Mouse (Mus musculus) T-helper 17 cell (primary cell): Measurements from ENCODE around the gene Mmp15.

Experiments
- in situ Hi-C, 2 experiments: fragments of 300-600 bp; cut with MboI, MseI; formaldehyde crosslinking; loops; 1 replicate in 1 of 2; 2 replicates in 1 of 2; pipeline ENCODE4 v1.15.1; 2025; ENCODE audit warnings: high pct_unique_total_duplicates in 2 of 2

Mmp15 gene

DNA sequence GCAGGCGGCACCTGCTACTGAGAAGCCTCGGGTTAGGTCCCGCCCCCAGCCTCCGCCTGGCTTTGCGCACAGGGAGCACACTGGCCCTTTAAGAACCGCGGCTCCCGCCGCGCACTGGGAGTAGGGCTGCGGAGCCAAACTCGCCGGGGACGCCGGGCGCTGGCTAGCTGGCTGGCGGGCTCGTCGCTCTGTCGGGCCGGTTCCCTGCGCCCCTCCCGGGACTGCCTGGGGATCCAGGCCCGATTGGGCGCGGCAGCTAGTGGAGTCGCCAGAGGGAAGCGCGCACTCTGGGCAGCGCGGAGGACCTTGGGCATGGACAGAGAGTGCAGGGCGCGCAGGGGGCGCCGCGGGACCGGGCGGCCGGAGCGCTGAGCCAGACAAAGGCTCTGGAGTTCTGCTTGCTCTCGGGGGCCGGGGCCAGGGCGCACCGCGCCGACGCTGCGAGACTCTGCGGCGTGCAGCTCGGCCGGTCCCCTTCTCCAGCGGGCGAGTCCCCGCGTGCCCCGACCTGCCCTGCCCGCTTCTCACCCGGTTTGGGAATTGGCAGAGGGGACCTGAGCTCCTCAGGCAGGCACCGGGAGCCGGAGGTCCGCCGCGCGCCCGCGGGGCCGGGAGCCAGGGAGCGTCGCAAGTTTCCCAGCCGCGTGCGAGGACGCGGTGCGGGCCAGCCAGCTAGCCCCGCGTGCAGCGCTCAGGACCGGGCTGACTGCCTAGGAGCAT is at the start of gene Mmp15:
Mmp15 (plus strand) TSS at position 118 of the 720 bp plus-strand sequence.
- in situ Hi-C loops = loop anchor here in 1 of 2 experiments (5.0 kb wide), 1 partner anchor 70 kb away; no protein-coding TSS in a partner anchor

DNA sequence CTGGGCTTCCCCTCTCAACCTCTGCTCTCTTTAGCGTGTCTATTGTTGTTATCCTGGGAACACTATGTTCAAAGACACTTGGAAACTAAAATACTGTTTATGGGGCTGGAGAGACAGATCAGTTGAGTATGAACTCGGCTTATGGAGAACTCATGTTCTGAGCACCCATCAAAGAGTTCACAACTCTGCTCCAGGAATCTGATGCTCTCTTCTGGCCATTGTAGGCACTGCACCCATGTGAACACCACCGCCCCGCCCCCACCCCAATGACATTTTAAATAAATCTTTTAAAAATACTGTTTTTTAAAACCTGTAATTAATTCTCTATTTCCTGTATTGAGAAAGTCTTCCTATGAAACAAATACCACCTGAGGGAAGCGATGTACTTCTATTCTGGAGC is 49.7 kb upstream of the Mmp15 start:
- in situ Hi-C loops = no loop called here

DNA sequence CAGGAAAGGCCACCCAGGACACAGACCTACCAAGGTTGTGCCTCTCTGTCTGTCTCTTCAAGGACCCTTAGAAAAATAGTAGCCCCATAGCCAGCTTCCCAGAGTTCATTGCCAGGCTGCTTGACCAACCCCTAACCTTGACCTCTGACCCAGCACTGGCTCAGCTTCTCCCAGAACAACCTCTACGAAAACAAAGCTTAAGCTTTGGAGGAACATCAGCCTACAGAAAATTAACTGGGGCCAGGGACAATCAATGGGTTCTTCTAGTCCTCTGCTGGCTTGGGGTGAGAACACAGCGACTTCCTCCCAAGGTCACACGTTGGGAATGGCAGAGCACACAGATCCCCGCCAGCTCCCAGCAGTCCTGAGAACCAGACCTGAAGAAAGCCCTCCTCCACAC is 46.5 kb upstream of the Mmp15 start:
- in situ Hi-C loops = no loop called here

DNA sequence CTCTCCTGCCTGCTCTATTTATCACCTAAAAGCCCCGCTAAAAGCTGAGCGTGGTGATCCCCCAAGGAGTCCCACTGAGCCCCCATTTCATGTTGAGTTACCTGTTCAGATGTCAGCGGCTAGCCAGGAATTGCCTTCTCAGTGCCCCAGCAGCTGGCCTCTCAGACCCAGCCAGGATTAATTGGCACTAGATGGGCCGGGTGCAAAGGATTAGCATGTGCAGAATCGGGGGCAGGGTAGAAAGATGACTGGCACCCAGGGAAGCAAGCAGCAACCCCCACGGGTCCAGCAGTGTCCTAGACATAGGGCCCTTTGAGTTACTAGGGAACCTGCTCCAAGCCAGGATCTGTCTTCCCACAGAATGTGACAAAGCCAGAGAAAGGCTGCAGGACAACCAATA is 45.6 kb upstream of the Mmp15 start, which contains the start of gene Cngb1:
Cngb1 (minus strand) TSS at position 155 of the 400 bp plus-strand sequence.
- in situ Hi-C loops = no loop called here

DNA sequence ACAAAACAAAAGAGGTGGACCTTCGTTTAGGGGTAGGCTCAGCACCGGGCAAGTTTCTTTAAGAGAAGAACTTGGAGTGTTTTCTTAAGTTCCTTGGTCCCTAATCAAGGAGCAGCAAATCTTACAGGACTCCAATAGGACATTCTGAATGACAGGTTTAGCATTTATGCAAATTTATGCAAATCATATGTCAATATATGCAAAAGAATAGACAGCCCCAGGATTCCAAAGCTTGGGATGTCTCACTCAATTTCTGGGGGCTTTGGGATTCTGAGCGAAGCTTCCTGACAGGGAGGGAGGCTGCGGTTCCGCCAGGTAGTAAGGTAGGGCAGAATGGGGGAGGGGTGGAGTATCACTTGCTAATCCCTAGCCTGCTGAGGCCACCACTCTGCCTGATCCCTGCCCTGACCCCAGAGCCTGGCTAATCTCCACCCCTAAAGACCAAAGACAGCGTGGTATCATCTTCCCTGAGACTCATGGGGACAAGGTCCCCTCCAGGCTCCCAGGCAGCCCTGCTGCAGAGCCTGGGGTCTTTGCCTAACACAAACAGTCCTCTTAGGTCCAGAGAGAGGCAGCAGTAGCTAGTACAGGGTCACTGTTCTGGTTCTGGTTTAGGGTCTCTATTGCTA is 41.6 kb upstream of the Mmp15 start, which contains the start of gene Tepp:
Tepp (plus strand) TSS at position 225 of the 629 bp plus-strand sequence.
- in situ Hi-C loops = loop anchor here in 1 of 2 experiments (5.0 kb wide), 1 partner anchor 58 kb away; no protein-coding TSS in a partner anchor

DNA sequence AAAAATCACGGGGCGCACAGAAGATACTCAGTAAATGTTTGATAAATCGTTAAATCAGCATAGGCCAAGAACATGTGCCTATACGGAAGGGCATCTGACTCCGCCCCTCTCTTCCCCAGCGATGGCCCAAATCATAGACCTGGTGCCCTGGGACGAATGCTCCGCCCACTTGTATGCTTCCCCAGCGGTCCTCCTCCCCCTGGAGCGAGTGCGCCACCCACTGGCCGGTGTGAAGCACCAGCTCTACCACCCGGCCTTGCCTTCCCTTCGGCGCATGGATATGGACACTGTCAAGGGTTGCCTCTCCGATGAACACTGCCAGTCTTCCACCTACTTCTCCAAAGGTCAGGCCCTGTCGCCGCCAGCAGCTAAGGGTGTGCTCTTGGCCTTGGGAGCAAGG is 39.2 kb upstream of the Mmp15 start:
- in situ Hi-C loops = loop anchor here in 1 of 2 experiments (5.0 kb wide), 1 partner anchor 61 kb away; no protein-coding TSS in a partner anchor

DNA sequence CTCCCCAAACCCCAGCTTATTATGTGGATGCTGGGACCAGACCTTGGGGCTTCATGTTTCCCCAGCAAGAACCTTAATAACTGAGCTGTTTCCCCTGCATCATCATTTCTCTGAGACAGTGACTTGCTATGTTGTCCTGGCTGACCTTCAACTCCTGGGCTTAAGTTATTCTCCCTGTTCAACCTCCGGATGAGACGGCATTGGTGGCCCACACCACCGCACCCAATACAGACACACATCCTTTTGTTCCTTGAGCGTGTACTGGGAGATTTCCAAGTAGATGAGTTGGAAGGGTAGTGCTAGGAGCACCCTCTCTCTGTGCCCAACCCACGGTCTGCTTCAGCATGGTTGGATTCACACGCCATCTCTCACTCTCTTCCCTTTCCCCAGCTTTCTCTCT is 38.2 kb upstream of the Mmp15 start:
- in situ Hi-C loops = loop anchor here in 1 of 2 experiments (5.0 kb wide), 1 partner anchor 62 kb away; no protein-coding TSS in a partner anchor

DNA sequence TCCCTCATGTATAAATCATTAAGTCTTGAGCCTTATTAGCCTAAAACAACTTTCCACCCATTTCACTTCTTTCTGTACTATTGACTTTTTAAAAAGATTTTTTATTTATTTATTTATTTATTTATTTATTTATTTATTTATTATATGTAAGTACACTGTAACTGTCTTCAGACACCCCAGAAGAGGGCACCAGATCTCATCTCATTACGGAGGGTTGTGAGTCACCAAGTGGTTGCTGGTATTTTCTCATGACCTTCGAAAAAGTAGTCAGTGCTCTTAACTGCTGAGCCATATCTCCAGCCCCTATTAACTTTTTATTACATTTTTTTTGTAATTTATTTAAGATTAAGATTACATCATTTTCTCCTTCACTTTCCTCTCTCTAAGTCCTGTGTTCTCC is 37.4 kb upstream of the Mmp15 start:
- in situ Hi-C loops = loop anchor here in 1 of 2 experiments (5.0 kb wide), 1 partner anchor 62 kb away; no protein-coding TSS in a partner anchor

DNA sequence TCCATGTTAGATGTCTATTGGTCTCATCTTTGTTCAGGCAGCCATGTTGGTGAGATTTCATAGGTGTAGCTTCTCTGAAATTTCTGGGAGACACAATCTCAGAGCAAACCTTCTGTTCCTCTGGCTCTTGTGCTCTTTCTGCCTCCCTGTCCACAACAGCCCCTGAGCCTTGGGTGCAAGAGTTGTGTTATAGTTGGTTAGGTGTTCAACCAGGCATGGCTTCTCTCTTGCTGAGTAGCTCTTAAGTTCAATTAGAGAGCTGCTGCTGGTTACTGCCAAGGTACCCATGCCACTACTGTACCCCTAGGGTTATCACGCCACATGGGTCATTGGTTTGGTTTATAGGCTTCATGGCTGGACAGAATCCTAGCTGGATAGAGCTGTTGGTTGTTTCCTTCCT is 36.7 kb upstream of the Mmp15 start:
- in situ Hi-C loops = no loop called here

DNA sequence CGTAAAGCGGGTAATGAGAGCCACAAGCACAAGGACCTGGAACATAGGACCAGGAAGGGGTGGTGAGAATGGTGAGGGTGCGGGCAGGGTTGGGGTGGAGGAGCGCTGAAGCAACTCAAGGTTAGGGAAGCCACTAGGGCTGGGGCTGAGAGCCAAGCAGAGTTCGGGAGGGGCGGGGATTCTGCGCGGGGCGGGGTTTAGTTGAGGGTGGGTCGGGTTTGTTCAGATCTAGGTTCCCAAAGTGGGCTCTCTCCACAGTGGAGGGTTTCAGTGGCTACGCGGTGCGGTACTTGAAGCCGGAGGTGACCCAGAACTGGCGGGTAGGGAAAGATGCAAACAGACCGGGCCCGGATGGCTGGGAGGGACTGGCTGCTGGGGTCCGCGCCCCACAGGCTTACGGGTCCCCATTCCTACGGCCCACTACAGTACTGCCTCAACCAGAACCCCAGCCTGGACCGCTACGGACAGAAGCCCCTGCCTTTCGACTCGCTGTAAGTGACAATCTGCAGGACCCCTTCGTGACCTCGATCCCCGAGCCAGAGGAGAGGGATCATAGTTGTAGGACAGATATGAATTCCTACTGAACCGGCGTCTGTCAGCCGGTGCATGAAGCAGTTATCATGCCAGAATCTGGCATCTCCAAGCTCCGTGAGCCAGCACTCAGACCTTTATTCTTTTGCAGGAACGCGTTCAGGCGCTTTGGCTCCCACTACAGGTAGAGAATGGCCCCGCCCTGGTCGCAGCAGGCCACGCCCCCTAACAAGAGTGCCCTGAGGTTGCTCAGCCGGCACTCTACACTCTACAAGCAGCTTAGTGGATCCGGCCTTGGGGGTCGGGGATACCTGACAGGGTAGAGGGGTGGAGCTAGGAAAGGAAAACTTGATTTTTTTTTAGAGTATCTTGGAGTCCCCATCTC is 31.6 kb upstream of the Mmp15 start:
- in situ Hi-C loops = no loop called here

DNA sequence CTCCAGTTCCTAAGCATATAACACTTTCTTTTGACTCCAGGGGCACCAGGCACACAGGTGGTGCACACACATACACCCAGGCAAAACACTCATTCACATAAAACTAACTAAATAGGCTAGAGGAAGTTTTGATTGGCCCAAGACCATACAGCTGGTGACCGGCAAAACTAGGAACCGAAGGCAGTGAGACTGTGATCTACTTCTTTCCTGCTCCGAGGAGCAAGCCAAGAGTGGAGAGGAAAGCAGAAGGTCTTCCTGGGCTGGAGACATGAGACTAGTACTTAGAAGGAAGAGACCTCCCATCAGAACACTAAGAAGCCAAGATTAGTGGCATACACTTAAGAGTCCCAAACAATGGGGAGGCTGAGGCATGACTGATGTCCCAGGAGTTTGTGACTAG is 28.9 kb upstream of the Mmp15 start:
- in situ Hi-C loops = no loop called here

DNA sequence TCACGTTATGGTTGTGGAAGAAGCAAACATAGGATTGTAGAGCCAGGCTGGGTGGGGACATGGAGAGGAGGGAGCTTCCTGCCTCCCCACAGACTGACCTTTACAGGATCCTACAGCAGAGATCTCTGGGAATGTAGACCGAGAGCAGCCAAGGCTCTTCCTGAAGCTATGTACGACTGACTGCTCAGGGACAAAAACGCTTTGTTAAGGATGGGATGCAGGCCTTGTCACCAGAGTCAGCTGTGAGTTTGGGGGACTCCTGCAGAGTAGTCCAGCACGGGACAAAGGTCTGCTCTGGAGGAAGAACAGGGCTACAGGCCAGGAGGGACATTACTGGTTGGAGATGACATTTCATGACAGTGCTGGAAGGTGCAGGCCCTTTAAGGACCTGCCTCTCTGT is 27.4 kb upstream of the Mmp15 start:
- in situ Hi-C loops = no loop called here

DNA sequence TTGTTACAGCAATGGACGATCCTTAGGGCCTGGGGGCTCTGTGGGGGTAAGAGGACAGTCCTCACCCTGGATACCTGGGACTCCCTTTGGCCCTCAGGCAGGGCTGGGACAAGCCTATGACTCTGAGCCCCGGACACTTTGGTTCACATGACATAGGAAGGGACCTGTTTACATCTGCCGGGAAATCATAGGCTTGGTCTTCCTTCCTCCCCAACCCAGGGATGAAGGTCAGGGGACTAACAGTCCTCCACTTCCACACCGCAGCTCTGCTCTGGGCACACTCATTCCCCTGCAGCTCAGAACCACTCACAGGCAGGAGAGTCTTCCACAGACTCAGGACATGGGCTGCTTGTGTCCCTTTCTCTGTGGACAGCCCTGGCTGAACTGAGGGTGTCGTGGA is 25.2 kb upstream of the Mmp15 start:
- in situ Hi-C loops = no loop called here

DNA sequence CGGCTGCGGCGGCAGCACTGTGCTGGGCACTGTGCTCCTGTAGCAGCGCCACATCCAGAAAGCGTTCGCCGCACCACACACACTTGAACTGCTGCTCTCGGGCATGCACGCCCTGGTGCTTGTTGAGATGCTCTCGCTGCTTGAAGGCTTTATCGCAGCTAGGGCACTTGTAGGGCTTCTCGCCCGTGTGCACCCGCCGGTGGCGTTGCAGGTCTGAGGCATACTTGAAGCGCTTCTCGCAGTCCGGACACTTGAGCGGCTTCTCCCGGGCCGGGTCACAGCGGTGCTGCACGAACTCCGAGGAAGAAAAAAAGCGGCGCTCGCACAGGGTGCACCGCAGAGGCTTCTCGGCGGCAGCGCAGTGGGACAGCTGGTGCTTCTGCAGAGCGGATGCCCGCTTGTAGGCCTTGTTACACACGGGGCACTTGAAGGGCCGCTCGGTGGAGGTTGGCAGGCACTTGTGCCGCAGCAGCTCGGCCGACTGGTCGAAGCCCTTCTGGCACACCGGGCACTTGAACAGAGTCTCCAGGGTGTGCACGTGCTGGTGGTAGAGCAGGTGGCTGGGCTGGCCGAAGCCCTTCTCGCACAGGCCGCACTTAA is 24.1 kb upstream of the Mmp15 start:
- in situ Hi-C loops = no loop called here

DNA sequence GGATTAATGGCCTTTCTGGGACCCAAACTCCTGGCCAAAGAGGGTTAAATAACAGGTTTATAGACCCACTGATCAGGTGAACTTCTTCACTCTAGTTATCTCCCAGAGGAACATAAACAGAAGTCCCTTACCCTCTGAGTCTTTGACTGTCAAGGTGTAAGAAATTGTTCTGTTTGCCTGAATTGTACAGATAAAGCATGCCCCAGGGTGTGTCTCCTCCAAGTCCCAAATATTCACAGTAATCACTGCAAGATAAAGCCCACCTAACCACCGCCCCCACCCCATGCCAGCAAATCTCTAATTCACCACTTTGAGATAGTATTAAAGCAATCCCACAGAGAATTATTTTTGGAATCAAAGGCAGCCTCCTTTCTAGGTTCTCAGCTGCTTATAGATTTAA is 21.7 kb upstream of the Mmp15 start:
- in situ Hi-C loops = loop anchor here in 1 of 2 experiments (5.0 kb wide), 2 partner anchors 97 to 372 kb away; no protein-coding TSS in a partner anchor

DNA sequence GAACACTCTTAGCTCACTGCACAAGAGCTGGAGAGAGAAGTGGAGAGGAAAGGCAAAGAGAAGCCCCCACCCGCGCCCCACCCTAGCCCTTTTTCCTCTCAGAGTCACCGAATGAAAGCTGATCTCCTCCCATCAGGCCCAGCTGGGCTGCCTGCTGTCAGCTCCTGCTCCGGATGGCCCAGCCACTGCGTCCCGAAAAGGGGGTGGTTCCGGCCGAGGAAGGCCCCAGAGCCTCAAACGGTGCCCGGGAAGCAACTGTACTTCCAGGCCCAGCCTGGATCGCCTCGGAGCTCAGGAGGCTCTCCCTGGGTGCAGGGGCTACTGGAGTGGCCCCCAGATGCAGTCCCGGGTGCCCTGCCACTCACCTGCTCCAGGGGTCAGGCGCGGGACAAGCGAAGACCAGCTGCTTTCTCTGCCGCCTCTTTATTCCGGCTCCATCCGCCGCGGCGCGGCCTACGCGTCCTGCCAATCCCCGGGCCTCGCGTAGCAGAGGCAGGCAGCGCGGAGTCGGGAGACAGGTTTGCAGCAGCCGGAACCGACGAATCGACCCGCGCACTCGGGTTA is 20.8 kb upstream of the Mmp15 start:
- in situ Hi-C loops = loop anchor here in 1 of 2 experiments (5.0 kb wide), 2 partner anchors 96 to 371 kb away; no protein-coding TSS in a partner anchor

DNA sequence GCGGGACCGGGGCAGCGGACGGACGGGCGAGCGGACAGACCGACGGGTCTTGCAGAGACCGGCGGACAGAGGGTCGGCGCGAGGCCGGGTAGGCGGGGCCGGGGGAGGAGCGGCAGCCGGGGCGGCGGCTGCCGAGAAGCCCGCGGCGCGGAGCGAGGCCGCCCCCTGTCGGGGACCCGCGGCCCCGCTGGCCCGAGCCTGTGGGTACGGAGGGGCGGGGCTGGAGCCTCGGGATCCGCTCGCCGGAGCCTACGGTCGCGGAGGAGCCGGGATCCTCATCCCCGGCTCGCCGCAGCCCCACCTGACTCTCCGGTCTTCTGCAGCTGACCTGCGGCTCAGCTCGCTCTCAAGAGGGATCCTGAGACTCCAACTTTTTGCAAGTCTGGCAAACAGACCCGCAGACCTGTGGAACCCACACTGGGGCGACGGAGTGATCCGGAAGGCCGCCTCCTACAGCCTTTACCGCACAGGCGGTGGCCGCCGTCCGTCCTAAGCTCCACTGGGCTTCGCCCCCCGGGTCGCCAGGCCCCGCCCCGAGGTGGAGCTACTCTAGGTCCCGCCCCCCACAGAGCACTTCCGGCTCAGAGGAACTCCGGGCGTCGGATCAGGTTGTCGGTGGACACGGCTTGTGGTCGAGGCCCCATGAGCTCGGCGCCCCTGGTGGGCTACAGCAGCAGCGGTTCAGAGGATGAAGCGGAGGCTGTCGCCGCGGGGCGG is 20.2 kb upstream of the Mmp15 start, which contains the start of the genes Zfp319 and Usb1:
Zfp319 (minus strand) TSS at position 231 of the 717 bp plus-strand sequence.
Usb1 (plus strand) TSS at position 565 of the 717 bp plus-strand sequence.
- in situ Hi-C loops = loop anchor here in 1 of 2 experiments (5.0 kb wide), 2 partner anchors 95 to 370 kb away; no protein-coding TSS in a partner anchor

DNA sequence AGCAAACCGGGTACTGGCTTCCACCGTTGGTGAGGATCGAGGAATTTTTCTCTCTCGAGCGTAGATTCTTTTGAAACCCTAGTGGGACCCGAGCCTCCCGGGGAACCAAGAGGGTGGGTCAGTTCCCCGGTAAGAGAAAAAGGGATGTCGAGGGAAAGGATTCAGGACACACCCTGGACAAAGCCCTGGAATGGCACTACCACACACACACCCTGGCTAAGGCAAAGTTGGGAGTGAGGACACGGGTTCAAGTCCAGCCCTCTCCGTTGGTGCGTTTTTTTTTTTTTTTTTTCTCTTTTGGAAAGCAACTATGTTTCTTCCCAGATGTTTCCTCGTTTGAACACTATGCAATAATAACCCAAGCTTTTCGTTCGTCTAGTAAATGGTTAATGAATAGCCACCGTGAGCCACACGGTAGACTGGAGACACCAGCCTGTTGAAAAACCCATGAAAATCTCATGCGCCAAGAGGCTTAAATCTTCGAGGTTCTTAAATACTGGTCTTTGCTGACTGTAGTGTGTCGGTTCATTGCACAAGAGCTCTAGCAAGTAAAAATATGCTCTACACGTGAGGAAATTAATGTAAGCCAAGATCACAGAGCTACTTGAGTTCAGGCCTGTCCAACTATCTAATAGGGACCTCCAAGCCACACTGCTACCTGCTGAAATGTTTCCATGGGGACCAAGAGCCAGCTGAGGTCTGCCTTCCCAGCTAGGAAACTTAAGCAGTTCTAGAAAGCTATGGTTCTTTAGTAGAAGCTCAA is 19.4 kb upstream of the Mmp15 start:
- in situ Hi-C loops = loop anchor here in 1 of 2 experiments (5.0 kb wide), 2 partner anchors 95 to 370 kb away; no protein-coding TSS in a partner anchor

DNA sequence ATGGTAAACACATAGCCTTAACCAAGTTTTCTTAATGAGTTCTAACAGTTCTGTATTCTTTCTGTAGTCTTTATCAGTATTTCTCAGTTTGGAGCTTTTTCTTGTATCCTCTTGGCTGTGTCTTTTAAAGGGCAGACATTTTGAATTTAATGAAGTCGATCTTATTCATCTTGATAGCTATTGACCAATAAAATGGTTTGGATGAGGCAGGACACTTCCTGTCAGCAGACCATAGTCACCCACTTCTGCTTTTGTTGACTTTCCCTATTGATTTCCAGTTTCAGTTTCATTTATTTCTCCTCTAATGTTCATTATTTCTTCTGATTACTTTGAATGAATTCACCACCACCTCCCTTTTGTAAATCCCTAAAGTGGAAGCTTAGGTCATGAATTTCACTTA is 16.4 kb upstream of the Mmp15 start:
- in situ Hi-C loops = no loop called here
